Mouse (Mus musculus) liver, embryonic 14.5 days (tissue): Measurements from ENCODE around the gene Gm38394. TPM values are rescaled to one million over a fixed set of nuclear protein-coding genes. Genes with fewer than 3 reads are reported as not detected.

Experiments used
- ATAC-seq: fragments of 200-750 bp; cut with Nextera tagmentation; 2 replicates; pipeline ENCODE4 v1.8.0; 2017; ENCODE audit warnings: moderate number of reproducible peaks, mild to moderate bottlenecking, moderate library complexity; ENCODE audit not compliant: insufficient read depth
- DNase-seq, 3 experiments: peaks; one replicate each; pipeline ENCODE4 v3.0.0-alpha.2; 2012 to 2013; ENCODE audit warnings: low read depth in 3 of 3, low spot score in 3 of 3
- H3K27ac ChIP-seq: fragments of 300-500 bp; sonication (generic); 2 replicates; pipeline ENCODE4 v1.5.1; 2014; ENCODE audit warnings: moderate library complexity, mild to moderate bottlenecking, control low read depth, inconsistent platforms
- H3K27me3 ChIP-seq: fragments of 300-500 bp; sonication (generic); 2 replicates; pipeline ENCODE4 v1.6.1; 2014; ENCODE audit warnings: mild to moderate bottlenecking, low read length, moderate library complexity; ENCODE audit not compliant: control insufficient read depth, insufficient read depth
- H3K36me3 ChIP-seq: fragments of 300-500 bp; sonication (generic); replicated peaks from 2 replicates; pipeline ENCODE4 v1.6.1; 2014; ENCODE audit warnings: low read depth; ENCODE audit not compliant: control insufficient read depth, insufficient read depth
- H3K4me1 ChIP-seq, 2 experiments: fragments of 200-500 bp in 1 of 2; fragments of 300-500 bp in 1 of 2; sonication (generic) in 1 of 2; replicated peaks; 2 replicates each; pipeline ENCODE4 v1.6.1; 2012 to 2014; ENCODE audit warnings: antibody characterized with exemption in 1 of 2, inconsistent platforms in 1 of 2, low read length in 1 of 2; ENCODE audit not compliant: control insufficient read depth in 2 of 2, insufficient read depth in 2 of 2
- H3K4me2 ChIP-seq: fragments of 300-500 bp; sonication (generic); 2 replicates; pipeline ENCODE4 v1.6.1; 2014; ENCODE audit warnings: low read depth, mild to moderate bottlenecking, control low read depth, moderate library complexity
- H3K4me3 ChIP-seq, 2 experiments: fragments of 200-500 bp in 1 of 2; fragments of 300-500 bp in 1 of 2; sonication (generic) in 1 of 2; 2 replicates each; pipeline ENCODE4 v1.5.1; 2012 to 2014; ENCODE audit warnings: low read depth in 2 of 2, low read length in 2 of 2, mild to moderate bottlenecking in 2 of 2, control low read depth in 1 of 2, inconsistent platforms in 1 of 2, moderate library complexity in 1 of 2; ENCODE audit not compliant: insufficient read depth in 1 of 2
- H3K9ac ChIP-seq: fragments of 300-500 bp; sonication (generic); replicated peaks from 2 replicates; pipeline ENCODE4 v1.6.1; 2014; ENCODE audit warnings: mild to moderate bottlenecking, control low read depth, moderate library complexity
- H3K9me3 ChIP-seq: fragments of 300-500 bp; sonication (generic); 2 replicates; pipeline ENCODE4 v1.6.1; 2016; ENCODE audit warnings: low read length, mixed read lengths; ENCODE audit not compliant: control insufficient read depth
- CTCF ChIP-seq: IDR thresholded peaks from 2 replicates; pipeline ENCODE4 v1.5.1; 2016; ENCODE audit warnings: antibody characterized with exemption, low read depth, control low read depth
- EP300 ChIP-seq: IDR thresholded peaks from 2 replicates; pipeline ENCODE4 v1.6.1; 2016; ENCODE audit warnings: antibody characterized with exemption, low read depth
- WGBS: fragments of 180-500 bp; shearing (Covaris S2); extraction: QIAGEN DNeasy Blood & Tissue Kit; methylation state at CpG from one replicate; pipeline ENCODE4 v1.1.7; 2014; ENCODE audit not compliant: insufficient replicate concordance; 5-methylcytosine and 5-hydroxymethylcytosine counted together
- polyA plus RNA-seq, 2 experiments: library from polyadenylated mRNA; depleted of rRNA in 1 of 2; stranded (reverse) in 1 of 2; unstranded in 1 of 2; fragments of >200 nt; fragmentation: Nextera tagmentation in 1 of 2; extraction: Ambion mirVana in 1 of 2; gene quantifications; 2 replicates each; pipeline versions ENCODE4 v1.2.1 to v1.2.3; 2012 to 2014

The Gm38394 gene
- polyA plus RNA-seq, 2 experiments, result 1.6 to 1.7 TPM

GRCm38 (mm10) chr1:133691046-133691445 lies 29.9 kb upstream of the Gm38394 start:
- no peak overlapping the region for H3K9ac ChIP-seq
- no peak overlapping the region for H3K4me3 ChIP-seq
- DNase-seq, result no peak
- ATAC-seq, result no peak
- WGBS, result 79% methylated on average over 6 of the region's 6 CpGs
- H3K9me3 ChIP-seq, result no peaks in the 10 kb centered on the region
- no peak overlapping the region for H3K27ac ChIP-seq
- peaks cover 0 to 25% of the 10 kb centered on the region in 2 experiments; a peak in 3 of 4 replicates for H3K4me1 ChIP-seq
- H3K27me3 ChIP-seq, result no peaks in the 10 kb centered on the region
- TF ChIP-seq EP300 (no peak), CTCF (no peak)
- H3K36me3 ChIP-seq, result no peaks in the 10 kb centered on the region
- H3K4me2 ChIP-seq, result no peak overlapping the region

- H3K4me1 ChIP-seq, result peaks cover 0 to 19% of the 10 kb centered on the region in 2 experiments; a peak in 3 of 4 replicates
- no peak within 1 kb of the TSS for H3K4me3 ChIP-seq
- H3K4me2 ChIP-seq, result no peak within 1 kb of the TSS
- H3K27ac ChIP-seq, result no peak within 1 kb of the TSS
- no peaks in the 10 kb centered on the region for H3K36me3 ChIP-seq
- no peak within 1 kb of the TSS; the same call in 1 of the 2 replicates for H3K9ac ChIP-seq
- H3K27me3 ChIP-seq, result no peaks in the 10 kb centered on the region
- no peak for ATAC-seq
- DNase-seq, result no peak
- TF ChIP-seq EP300 (no peak), CTCF (no peak)
- WGBS, result 9% methylated on average over 6 of the region's 6 CpGs
- no peaks in the 10 kb centered on the region for H3K9me3 ChIP-seq
Observed at GRCm38 (mm10) chr1:133689897-133690296, 28.8 kb upstream of the Gm38394 start, which contains the start of gene Lax1. TSS of gene Lax1 (minus strand) at chr1:133690108.

- Histone ChIP-seq H3K27me3 (no peaks in the 10 kb centered on the region), H3K4me3 (no peak overlapping the region), H3K36me3 (no peaks in the 10 kb centered on the region), H3K4me2 (no peak overlapping the region), H3K27ac (no peak overlapping the region), H3K9me3 (no peaks in the 10 kb centered on the region), H3K9ac (no peak overlapping the region), H3K4me1 (peaks cover 0 to 7% of the 10 kb centered on the region in 2 experiments; a peak in 2 of 4 replicates)
- TF ChIP-seq EP300 (no peak), CTCF (no peak)
- DNase-seq (no peak), ATAC-seq (no peak)
- 69% methylated on average over 7 of the region's 7 CpGs for WGBS
Observed at GRCm38 (mm10) chr1:133688301-133688700, 27.2 kb upstream of the Gm38394 start.

- no peak overlapping the region for H3K4me2 ChIP-seq
- no peaks in the 10 kb centered on the region for H3K9me3 ChIP-seq
- no peak overlapping the region for H3K27ac ChIP-seq
- TF ChIP-seq CTCF (no peak), EP300 (no peak)
- no peak overlapping the region for H3K9ac ChIP-seq
- H3K36me3 ChIP-seq, result no peaks in the 10 kb centered on the region
- H3K4me1 ChIP-seq, result peaks cover 0 to 7% of the 10 kb centered on the region in 2 experiments; a peak in 2 of 4 replicates
- H3K4me3 ChIP-seq, result no peak overlapping the region
- DNase-seq, result peak; percentile 37 to 47 (median 37)
- H3K27me3 ChIP-seq, result no peaks in the 10 kb centered on the region
- WGBS, result 60% methylated on average over 10 of the region's 10 CpGs
- peak; percentile 80 for ATAC-seq
Observed at GRCm38 (mm10) chr1:133685749-133686519, 24.8 kb upstream of the Gm38394 start.

- Histone ChIP-seq H3K4me3 (no peak overlapping the region), H3K9me3 (no peaks in the 10 kb centered on the region), H3K4me2 (no peak overlapping the region), H3K27ac (no peak overlapping the region), H3K36me3 (no peaks in the 10 kb centered on the region), H3K27me3 (no peaks in the 10 kb centered on the region), H3K9ac (no peak overlapping the region), H3K4me1 (no peaks in the 10 kb centered on the region; a peak in 1 of 4 replicates)
- WGBS, result 40% methylated on average over 3 of the region's 3 CpGs
- DNase-seq (no peak), ATAC-seq (no peak)
- TF ChIP-seq EP300 (no peak), CTCF (no peak)
Observed at GRCm38 (mm10) chr1:133671801-133672200, 10.7 kb upstream of the Gm38394 start.
